Mouse (Mus musculus) layer of hippocampus, adult 2 months (tissue): ENCODE measurements around the gene Scaf11. TPM values are rescaled to one million over a fixed set of nuclear protein-coding genes. Genes with fewer than 3 reads are reported as not detected.

Experiments
- DNase-seq, 2 experiments: peaks; one replicate each; pipeline ENCODE4 v3.0.0; 2022; ENCODE audit warnings: low spot score in 2 of 2
- H3K27ac ChIP-seq: fragments of 200-600 bp; 2 replicates; pipeline ENCODE4 v1.8.1; 2022
- H3K4me3 ChIP-seq: fragments of 200-600 bp; 2 replicates; pipeline ENCODE4 v1.8.1; 2022; ENCODE audit warnings: mild to moderate bottlenecking
- CTCF ChIP-seq: fragments of 200-600 bp; conservative IDR thresholded peaks from 2 replicates; pipeline ENCODE4 v1.8.1; 2022; ENCODE audit warnings: antibody characterized with exemption, mild to moderate bottlenecking, moderate library complexity
- total RNA-seq, 2 experiments: library from RNA; stranded (reverse); gene quantifications; 2 replicates each; pipeline ENCODE4 v1.2.3; 2021

Gene Scaf11
- total RNA-seq, 2 experiments from 2014 or later, result 55.8 to 57.8 TPM

DNA sequence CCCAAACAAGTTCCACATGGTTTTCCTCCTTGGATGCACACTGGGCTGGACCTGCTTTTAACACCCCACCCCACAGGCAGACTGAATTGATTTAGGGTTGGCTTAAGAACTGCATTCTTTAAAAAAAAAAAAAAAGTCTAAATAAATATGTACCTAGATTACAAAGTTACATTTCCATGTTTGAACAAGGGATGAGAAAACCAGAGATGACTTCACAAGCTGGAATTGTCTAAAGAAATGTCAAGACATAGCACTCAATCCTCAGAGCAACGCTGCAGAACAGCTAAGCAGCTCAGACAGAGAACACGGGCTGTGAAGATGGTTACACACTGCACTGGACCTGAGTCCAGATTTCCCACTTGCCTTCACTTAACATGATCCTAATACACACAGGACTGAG is 53.5 kb downstream of the Scaf11 start:
- H3K27ac ChIP-seq, result no peak overlapping the region
- no peak overlapping the region for H3K4me3 ChIP-seq
- no peak for DNase-seq
- TF ChIP-seq CTCF, result no peak

DNA sequence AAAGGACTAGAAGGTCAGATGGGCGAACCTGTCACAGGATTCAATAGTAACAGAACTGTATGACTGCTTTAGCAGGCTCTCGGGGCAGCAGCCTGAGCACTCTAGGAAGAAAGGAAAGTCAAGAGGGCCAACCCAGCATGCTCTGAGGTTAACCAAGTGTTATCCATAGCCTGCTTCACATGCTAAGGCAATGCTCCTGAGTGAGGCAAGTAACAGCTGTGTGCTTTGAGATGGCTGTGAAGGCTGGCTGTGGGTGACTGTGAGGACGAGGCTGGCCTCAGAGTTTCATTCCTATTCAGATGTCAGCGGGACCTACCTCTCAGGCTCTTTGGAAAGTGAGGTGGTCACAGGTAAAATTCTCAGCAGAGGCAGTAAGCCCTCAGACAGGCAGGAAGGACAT is 54.4 kb downstream of the Scaf11 start:
- TF ChIP-seq CTCF, result no peak
- Histone ChIP-seq H3K4me3 (no peak overlapping the region), H3K27ac (no peak overlapping the region)
- no peak for DNase-seq

DNA sequence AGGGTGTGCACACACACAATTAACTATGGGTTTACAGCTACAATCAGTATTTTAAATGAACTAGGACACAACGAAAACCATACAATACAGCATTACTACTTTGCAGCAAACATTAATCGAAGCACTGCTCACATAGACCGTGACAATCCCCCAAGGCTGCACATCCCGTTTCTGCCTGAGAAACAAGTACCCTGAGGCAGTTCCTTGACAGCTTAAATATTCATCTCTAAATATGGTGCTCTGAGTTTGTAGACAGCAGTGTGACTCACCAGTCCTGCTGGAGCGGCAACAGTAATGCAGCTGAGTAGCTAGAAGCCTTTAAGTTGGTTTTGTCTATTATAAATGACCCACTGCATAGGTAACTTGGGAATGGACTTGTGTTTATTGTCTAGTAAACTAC is 55.1 kb downstream of the Scaf11 start:
- TF ChIP-seq CTCF, result peak; percentile 40
- Histone ChIP-seq H3K27ac (no peak overlapping the region), H3K4me3 (no peak overlapping the region)
- no peak for DNase-seq

DNA sequence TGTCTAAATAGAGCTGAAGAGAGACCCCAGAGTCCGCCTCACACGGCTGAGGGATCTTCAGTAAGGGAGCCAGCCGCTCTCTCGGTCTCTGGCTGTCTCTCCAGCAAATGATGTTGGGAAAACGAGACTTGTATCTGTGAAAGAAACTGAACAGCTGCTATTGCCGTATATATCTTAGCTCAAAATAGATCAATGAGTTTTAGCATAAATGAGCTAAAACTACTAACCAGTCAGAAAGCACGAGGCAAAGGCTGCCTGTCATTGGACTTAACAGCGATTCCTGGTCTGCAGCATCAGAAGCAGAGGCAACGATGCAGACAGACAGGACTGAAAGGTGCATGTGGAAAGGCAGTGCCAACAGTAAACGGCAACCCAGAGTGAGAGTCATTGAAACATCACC is 62.3 kb downstream of the Scaf11 start:
- no peak for TF ChIP-seq CTCF
- H3K4me3 ChIP-seq, result no peak overlapping the region
- no peak for DNase-seq
- no peak overlapping the region for H3K27ac ChIP-seq

DNA sequence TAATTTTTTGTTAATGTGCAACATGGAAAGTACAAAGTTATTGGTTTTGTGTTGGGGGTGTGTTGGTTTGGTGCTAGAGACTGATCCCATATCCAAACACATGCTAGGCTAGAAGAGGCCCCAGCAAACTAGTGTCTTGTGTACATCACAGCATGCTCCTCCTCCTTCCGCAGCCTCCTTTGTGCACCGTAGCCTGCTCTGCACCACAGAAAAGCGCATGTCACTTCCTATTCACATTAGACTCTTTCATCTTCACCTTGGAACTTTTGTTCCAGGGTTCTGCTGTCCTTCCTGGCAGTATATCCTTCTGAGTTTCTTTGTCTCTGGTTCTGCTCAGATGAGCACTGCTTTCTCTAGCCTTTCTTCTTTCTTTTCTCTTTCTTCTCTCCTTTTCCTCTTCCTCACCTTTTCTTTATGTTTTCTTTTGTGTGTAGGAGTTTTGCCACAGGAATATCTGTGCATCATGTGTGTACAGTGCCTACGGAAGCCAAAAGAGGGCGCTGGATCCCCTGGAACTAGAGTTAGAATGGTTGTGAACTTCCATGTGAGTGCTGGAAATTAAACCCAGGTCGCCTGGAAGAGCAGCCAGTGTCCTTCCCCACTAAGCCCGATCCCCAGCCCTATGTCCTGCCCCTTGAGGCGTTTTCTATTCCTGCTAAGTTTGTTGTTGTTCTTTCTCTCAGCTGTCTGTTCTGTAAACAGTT is 63.9 kb downstream of the Scaf11 start:
- TF ChIP-seq CTCF, result peak; percentile 33
- DNase-seq, result no peak
- Histone ChIP-seq H3K27ac (0 out of 2 replicates have a peak overlapping the region, but pooled peaks have one; percentile 28), H3K4me3 (no peak overlapping the region)

DNA sequence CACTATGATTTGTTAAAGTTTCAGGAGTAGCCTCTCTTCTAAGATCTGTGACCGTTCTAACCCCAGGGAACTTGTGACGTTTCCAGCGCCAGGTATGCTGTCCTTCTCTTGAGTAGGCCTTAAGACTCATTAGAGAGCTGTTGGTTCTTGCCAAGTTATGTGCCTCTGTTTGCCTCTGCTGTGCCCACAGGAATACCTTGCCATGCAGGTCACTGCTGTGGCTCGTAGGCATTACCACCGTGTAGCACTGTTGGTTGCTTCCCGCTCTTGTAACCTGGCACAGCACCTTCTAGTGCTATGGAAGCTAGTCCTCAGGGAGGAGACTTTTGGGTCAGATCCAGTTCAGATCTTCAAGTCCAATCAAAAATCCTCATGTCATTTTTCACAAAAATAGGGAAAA is 65.6 kb downstream of the Scaf11 start:
- no peak for DNase-seq
- H3K27ac ChIP-seq, result no peak overlapping the region

DNA sequence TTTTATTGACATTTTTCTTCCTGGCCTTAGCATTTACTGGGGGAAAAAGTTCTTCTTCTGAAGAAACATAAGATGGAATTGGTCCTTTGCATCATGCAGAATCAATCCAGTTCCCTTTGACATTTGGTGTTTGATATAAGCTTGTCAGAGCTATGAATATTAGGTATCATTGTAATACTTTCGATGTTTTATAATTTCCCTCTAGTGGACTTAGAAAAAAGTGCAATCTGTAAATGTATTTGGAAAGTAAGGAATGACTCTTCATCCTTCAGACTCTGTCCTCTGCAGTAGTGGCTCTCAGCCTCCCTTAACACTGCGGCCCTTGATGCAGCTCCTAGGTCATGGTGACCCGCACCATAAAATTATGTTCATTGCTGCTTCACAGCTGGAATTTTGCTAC is 67.8 kb downstream of the Scaf11 start:
- no peak for DNase-seq
- no peak overlapping the region for H3K4me3 ChIP-seq
- peak; percentile 68 for TF ChIP-seq CTCF
- no peak overlapping the region for H3K27ac ChIP-seq

More for the DNA sequence above, 65.6 kb downstream of the Scaf11 start:
- no peak overlapping the region for H3K4me3 ChIP-seq
- no peak for TF ChIP-seq CTCF

DNA sequence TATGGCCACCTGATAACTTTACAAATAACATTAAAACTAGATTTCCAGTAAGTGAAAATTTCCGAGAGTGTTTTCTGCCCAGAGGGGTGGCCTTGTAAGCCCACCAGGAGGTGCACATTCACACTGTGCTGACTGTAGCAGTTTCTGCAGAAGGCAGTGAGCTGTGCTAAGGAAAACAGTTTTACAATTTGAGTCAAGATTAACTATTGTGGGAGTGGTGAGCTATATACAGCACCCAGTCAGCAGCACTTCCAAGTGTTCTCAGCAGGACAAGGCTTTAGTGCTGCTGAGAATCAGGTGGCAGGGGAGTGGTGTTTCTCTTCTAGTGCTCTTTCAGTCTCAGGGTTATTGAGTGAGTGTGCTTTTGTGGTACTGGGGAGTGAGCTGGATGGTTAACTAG is 72.1 kb downstream of the Scaf11 start:
- Histone ChIP-seq H3K4me3 (no peak overlapping the region), H3K27ac (no peak overlapping the region)
- TF ChIP-seq CTCF, result no peak
- DNase-seq, result no peak

DNA sequence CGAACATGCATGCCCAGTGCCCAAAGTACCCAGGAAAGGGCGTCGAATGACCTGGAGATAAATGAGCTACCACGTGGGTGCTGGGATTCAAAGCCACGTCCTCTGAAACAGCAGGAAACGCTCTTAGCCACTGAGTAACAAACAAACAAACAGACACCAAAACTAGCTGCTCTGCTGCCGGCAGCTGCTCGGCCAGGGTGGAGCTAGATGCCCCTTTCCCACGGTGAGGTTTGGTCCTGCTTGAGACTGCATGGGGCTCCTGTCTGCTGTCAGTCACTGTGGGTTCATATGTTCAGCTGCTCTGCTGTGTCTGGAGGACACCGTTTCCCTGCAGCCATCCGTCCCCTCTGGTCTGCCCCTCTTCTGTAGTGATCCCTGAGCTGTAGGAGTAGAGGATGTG is 78.4 kb downstream of the Scaf11 start:
- DNase-seq, result no peak
- no peak overlapping the region for H3K27ac ChIP-seq
- no peak overlapping the region for H3K4me3 ChIP-seq
- no peak for TF ChIP-seq CTCF

DNA sequence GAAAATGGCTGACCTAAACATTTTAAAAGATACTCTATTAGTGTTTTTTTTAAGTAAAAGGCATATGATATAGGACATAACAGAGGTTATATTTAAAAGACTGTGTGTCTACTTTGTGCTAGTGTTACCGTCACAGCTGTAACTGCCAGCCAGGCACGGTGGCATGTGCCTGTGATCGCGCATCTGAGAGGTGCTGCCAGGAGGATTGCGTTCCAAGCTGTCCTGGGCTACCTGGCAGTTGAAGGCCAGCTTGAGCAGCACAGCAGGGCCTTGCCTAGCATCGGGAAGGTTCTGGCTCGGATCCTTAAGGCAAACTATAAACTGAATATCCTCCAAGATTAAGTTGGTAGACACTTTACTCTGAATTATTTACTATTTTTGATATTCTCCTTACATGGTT is 82.9 kb downstream of the Scaf11 start:
- H3K4me3 ChIP-seq, result no peak overlapping the region
- H3K27ac ChIP-seq, result no peak overlapping the region
- TF ChIP-seq CTCF, result no peak
- DNase-seq, result no peak

DNA sequence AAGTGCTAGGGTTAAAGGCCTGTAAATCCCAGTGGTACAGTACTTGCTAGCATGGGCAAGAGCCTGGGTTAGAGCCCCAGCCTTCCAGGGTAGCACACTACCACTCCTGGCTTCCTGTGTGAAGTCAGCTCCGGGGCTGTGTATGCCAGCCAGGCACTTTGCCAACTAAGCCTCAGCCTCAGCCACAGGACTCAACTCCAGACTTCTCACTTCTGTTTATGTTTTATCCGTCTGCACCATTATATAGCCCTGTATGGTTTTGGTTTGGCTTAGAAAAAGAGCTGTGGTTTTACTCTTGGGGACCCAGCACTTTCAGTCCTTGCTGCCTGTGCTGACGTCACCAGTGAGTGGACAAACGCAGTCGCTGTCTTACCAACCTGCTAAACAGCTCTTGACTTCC is 83.4 kb downstream of the Scaf11 start:
- no peak for DNase-seq
- Histone ChIP-seq H3K27ac (no peak overlapping the region), H3K4me3 (no peak overlapping the region)
- no peak for TF ChIP-seq CTCF

DNA sequence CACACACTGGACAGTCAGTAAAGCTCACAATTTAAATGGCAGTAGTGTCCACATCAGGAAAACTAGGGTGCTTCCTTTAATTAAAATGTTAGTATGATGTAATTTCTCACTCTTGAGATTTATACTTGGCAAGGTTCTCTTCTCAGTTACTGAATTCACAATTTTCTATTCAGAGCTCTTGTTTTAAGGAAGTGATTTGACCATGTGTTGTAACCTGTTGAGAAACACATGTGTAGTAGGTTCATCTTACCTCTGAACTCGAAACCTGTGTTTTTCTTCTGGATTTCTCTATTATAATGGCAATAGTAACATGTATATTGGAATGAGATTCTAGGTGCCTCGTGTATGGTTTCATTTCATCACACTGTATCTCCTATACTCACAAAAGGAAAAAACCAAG is 84.4 kb downstream of the Scaf11 start:
- no peak for DNase-seq
- Histone ChIP-seq H3K4me3 (no peak overlapping the region), H3K27ac (no peak overlapping the region)
- no peak for TF ChIP-seq CTCF

DNA sequence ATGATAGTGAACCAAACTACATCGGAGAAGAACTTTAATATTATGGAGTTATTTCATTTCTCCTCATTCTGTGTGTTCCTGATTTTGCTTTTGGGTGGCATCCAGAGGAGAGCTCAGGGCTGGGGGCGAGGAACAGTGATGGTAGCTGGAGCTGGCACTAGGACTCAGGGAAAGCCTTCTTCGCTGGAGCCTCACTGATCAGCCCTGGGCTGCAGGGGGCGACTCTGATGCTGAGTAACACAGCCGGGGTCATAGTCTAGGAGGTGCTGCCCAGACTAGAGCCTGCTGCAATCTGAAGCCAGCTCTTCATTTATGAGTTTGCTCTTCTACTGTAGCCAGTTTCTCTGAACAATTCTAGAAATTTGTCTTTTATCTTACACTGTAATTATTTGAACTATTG is 87.5 kb downstream of the Scaf11 start:
- peak; percentile 57 for TF ChIP-seq CTCF
- DNase-seq, result no peak
- no peak overlapping the region for H3K27ac ChIP-seq
- H3K4me3 ChIP-seq, result no peak overlapping the region

DNA sequence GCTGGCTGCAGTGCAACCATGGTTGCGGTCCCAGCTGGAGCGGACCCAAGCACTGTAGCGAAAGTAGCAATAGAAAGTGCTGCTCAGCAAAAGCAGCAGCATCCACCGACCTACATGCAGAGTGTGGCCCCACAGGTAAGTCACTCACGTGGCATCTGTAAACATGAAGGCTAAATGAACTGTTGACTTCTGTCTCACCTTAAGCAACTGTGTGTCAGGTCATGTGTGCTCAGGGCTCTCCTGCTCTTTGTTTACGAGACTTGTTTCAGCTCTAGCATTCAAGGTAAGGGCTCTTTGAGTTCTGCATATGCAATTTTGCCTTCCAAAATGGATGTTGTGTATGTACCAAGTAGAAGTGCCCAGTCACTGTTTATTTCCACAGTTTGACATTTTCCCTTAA is 88.0 kb downstream of the Scaf11 start:
- no peak for TF ChIP-seq CTCF
- Histone ChIP-seq H3K4me3 (no peak overlapping the region), H3K27ac (no peak overlapping the region)
- DNase-seq, result no peak
